Mouse (Mus musculus): ENCODE results near the gene Ank. TPM values are rescaled to one million over a fixed set of nuclear protein-coding genes. Genes with fewer than 3 reads are reported as not detected.

The Ank gene
- total RNA-seq, 2 experiments from 2014 or later = 200 to 202 TPM

GRCm38 (mm10) chr15:27633941-27634900 is 167.7 kb downstream of the Ank start:
- DNase-seq = peak in 1 of 2 experiments; percentile 36

- no peak for DNase-seq
Measured at GRCm38 (mm10) chr15:27641171-27641570, 174.7 kb downstream of the Ank start.

- DNase-seq = peak; percentile 31 to 72
Measured at GRCm38 (mm10) chr15:27642895-27643294, 176.4 kb downstream of the Ank start.

Small RNA genes within 50 kb of the gene (microRNA-seq; reads per million reads assigned to microRNA genes)
- gene Mir7117 = 0.27 to 1.5 reads per million in 2 experiments

Other genes starting within 250 kb of the Ank start
- 10 to 100 TPM; 26.6 to 26.8 TPM for gene Otulin, start 164.0 kb downstream of the Ank start, total RNA-seq (2021)
- 1 to 10 TPM; 1.8 to 4.4 TPM for gene Otulinl, start 214.9 kb downstream of the Ank start, total RNA-seq (2021)